Mouse (Mus musculus) liver (tissue): ENCODE results near the gene Olfr574.

Experiments used
- DNase-seq: peaks from one replicate; pipeline ENCODE4 v3.0.0-alpha.2; 2020; ENCODE audit warnings: mixed read lengths

Olfr574 gene

DNA sequence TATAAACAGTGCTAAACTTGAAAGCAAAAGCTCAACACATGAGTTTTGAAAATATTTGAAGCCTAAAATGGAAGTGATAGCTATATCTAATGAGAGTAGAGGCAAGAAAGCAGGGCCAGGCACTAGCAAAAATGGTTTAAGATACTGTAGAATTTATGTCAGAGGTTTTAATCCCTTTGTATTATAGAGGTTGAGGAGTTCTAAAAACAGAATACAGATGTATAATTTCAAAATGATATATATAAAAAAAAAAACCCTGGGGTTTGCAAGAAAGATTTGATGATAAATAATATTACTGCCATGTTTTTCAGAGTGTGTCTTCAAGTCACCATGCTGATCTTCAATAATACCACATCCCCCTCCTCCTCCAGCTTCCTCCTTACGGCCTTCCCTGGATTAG lies at the start of gene Olfr574:
Gene Olfr574, plus strand, starts transcription at position 301 of the 400 bp plus-strand sequence.
- no peak for DNase-seq

DNA sequence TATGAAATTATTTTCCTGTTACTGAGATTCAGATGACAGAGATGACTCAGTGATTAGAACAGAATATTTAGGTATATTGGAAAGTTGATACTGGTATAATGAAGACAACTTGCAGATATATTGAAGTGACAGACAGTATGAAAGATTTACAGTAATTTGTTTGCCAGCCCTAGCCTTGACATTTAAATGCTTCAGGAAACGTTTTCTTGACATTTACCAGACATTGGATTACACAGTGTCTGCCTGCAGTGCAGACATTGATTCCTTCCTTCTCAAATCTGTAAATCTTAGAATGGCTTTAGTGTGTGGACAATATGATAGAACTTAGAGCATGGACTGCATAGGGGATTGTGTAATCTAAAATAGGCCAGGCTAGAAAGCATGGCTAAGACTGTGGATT lies 33.0 kb upstream of the Olfr574 start:
- DNase-seq: no peak

GRCm38 (mm10) chr7:102916405-102916804 lies 31.9 kb upstream of the Olfr574 start:
- DNase-seq: no peak

- no peak for DNase-seq
Observed at GRCm38 (mm10) chr7:102917032-102917875, 31.0 kb upstream of the Olfr574 start, which contains the start of gene Olfr571. Gene Olfr571, minus strand, starts transcription at chr7:102917536.

GRCm38 (mm10) chr7:102919632-102920031 lies 28.6 kb upstream of the Olfr574 start:
- DNase-seq: no peak

- no peak for DNase-seq
Observed at GRCm38 (mm10) chr7:102924109-102924508, 24.2 kb upstream of the Olfr574 start, which contains the start of gene Olfr572. Gene Olfr572, plus strand, starts transcription at chr7:102924409.

- no peak for DNase-seq
Observed at GRCm38 (mm10) chr7:102927105-102927504, 21.2 kb upstream of the Olfr574 start.

DNA sequence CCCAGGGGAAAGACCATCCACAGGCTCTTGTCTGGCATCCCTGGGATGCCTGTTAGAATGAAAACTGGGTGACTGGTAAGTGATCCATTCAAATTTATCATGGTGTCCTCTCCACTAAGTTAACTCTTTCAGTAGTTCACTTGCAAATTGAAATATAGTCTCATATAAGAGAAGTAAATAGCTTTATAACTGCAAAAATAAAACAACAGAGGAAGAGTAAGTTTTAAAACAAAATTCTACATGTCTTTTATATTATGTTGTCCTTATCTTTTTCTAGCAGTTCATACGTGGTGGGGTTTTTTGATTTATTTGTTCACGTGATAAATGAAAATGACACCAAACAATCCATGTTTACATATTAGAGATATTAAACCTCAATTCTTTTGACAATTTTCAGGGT lies 5.8 kb upstream of the Olfr574 start, which contains the start of gene Olfr573-ps1:
Gene Olfr573-ps1, minus strand, starts transcription at position 101 of the 400 bp plus-strand sequence.
- no peak for DNase-seq

DNA sequence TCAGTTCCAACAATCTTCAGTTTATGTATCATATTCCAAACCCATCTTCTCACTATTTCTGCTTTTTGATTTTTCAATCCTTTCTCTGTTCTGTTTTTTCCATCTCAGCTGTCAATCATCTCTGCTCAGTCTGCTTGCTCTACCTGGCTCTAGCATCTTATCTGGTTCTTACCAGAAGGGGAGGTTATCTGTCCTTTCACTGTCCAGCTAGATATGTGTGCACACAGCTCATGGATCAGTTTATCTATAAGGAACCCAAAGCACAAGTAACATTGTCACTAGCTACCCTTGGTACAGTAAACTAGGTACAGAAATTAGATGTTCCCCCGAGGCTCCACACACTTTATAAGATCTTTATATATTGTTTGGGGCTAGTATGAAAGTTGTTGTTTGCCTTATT lies 4.8 kb upstream of the Olfr574 start:
- no peak for DNase-seq

- DNase-seq: no peak
Observed at GRCm38 (mm10) chr7:102950732-102951131, 2.5 kb downstream of the Olfr574 start.

GRCm38 (mm10) chr7:102958137-102958536 lies 9.9 kb downstream of the Olfr574 start:
- no peak for DNase-seq

- DNase-seq: peak; percentile 33
Observed at GRCm38 (mm10) chr7:102958593-102958992, 10.3 kb downstream of the Olfr574 start, which contains the start of gene Olfr575. Gene Olfr575, minus strand, starts transcription at chr7:102958775.

DNA sequence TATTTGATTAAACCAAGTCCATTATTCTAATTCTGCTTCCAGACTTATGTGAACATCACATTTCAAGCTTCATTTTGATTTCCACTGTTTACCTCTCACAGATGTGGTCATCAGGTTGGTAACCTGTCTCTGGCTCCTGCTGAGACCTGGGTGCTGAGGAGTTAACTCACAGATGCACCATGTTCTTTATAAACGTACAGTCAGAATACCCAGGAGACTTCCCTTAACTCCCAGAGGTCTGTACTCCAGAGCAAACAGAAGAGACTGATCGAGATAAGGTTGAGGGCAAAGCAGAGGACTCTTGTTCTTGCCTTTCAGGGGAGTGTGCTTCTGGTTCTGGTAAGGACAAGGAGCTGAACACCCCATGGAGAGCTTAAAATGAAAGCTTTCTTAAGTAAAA lies 14.1 kb downstream of the Olfr574 start, which contains the start of gene Olfr576:
Gene Olfr576, plus strand, starts transcription at position 301 of the 400 bp plus-strand sequence.
- DNase-seq: no peak

DNA sequence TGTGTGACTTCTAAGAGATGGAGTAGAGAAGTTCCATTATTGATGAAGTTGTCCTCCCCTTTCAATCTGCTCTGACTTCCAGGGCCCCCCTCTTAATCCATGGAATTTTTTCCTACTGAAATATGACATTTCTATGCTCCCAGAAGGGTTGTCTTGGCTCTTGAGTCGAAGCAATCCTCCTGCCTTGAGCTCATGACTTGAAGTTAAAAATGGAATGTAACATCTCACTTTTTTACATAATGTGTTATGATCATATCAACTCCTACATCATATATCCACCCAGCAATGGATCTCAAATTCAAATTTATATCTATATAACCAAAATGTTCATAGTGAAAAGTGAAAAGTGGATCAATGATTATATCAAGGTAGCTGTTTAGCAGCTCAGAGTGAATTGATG lies 26.1 kb downstream of the Olfr574 start:
- DNase-seq: no peak

GRCm38 (mm10) chr7:102975843-102976242 lies 27.6 kb downstream of the Olfr574 start, which contains the start of gene Olfr577:
Gene Olfr577, minus strand, starts transcription at chr7:102975943.
- DNase-seq: no peak

DNA sequence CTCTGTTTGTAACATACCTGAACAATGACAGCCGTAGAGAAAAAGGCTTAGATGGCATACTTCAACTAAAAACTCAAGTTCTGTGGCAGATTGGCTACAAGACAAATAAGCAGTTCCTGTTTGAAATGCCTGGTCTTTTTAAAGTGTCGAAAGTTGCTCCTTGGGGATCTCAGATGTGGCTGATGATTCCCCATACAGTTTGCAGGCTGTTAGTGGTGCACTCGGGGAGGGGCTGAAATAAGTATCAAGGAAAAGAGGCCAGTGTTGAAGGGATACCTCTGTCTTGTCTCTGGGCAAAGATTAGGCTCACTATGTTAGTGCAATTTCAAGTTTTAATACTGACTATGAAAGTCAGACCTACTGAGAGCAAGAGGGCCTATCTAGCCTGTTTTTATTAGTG lies 41.0 kb downstream of the Olfr574 start, which contains the start of gene Olfr578:
Gene Olfr578, minus strand, starts transcription at position 101 of the 400 bp plus-strand sequence.
- DNase-seq: no peak
